8 mouse cellular contexts compared by ENCODE assay signal in genomic region chr8:71273151-71273510, GRCm38 (mm10). TPM values are rescaled to one million over a fixed set of nuclear protein-coding genes. Genes with fewer than 3 reads are reported as not detected.
DNase-seq lines count a peak whose midpoint lies in the region; ATAC-seq and TF ChIP-seq lines count a peak whose summit lies in the region.

No protein-coding gene starts in this region.

- peaks cover 26% of the 10 kb centered on the region for H3K4me1 ChIP-seq in embryonic facial prominence, embryonic 10.5 days
- peaks cover 14% of the 10 kb centered on the region; the same call in 1 of the 2 replicates for H3K4me1 ChIP-seq in kidney, adult 2 months (ENCODE audit: control insufficient read depth, insufficient read depth, low read length)
- peaks cover 23% of the 10 kb centered on the region for H3K4me1 ChIP-seq in liver, embryonic 11.5 days (replicated peaks; ENCODE audit: control insufficient read depth, insufficient read depth, low read length)
- H3K4me1 ChIP-seq in midbrain, postnatal 0 days (ENCODE audit: insufficient read depth, low read length) = peaks cover 7% of the 10 kb centered on the region; the same call in 1 of the 2 replicates

- ATAC-seq in liver, embryonic 11.5 days (replicated peaks; ENCODE audit: low FRiP score) = peak; percentile 13; the same call in 1 of the 2 replicates
- ATAC-seq in midbrain, postnatal 0 days (ENCODE audit: low FRiP score) = no peak

- H3K9me3 ChIP-seq in embryonic facial prominence, embryonic 10.5 days = no peaks in the 10 kb centered on the region
- no peaks in the 10 kb centered on the region for H3K9me3 ChIP-seq in liver, embryonic 11.5 days (ENCODE audit: control insufficient read depth, low read length)
- H3K9me3 ChIP-seq in midbrain, postnatal 0 days (ENCODE audit: low read length) = no peaks in the 10 kb centered on the region

- H3K9ac ChIP-seq in liver, embryonic 11.5 days (ENCODE audit: low read depth, low read length) = peak overlapping the region; percentile 89
- H3K9ac ChIP-seq in midbrain, postnatal 0 days (replicated peaks; ENCODE audit: low read length, poor library complexity, severe bottlenecking) = peak overlapping the region; percentile 77

- peak overlapping the region; percentile 89 for H3K4me3 ChIP-seq in embryonic facial prominence, embryonic 10.5 days
- H3K4me3 ChIP-seq in kidney, adult 2 months (ENCODE audit: insufficient read depth, low read depth, low read length) = peak overlapping the region; percentile 85
- peak overlapping the region; percentile 91 for H3K4me3 ChIP-seq in liver, embryonic 11.5 days (ENCODE audit: low read depth, low read length)
- H3K4me3 ChIP-seq in midbrain, postnatal 0 days (ENCODE audit: low read depth, low read length) = peak overlapping the region; percentile 85

- H3K36me3 ChIP-seq in embryonic facial prominence, embryonic 10.5 days (replicated peaks) = peaks cover 22% of the 10 kb centered on the region; the same call in 1 of the 2 replicates
- H3K36me3 ChIP-seq in kidney, adult 2 months (ENCODE audit: control insufficient read depth, insufficient read depth, low read length) = no peaks in the 10 kb centered on the region
- H3K36me3 ChIP-seq in liver, embryonic 11.5 days (ENCODE audit: control insufficient read depth, insufficient read depth, low read length) = 0 out of 2 replicates have a peak, but pooled peaks cover 2% of the 10 kb centered on the region
- no peaks in the 10 kb centered on the region for H3K36me3 ChIP-seq in midbrain, postnatal 0 days (ENCODE audit: insufficient read depth, low read length)

- TF ChIP-seq POLR2A in kidney, adult 2 months (IDR thresholded peaks at IDR 0.05; ENCODE audit: low read depth, low read length) = no peak

- peak; percentile 42 to 43 for DNase-seq in cerebellum, adult 18-20 months
- no peak for DNase-seq in cerebellum, adult 8-10 months
- peak; percentile 55 for DNase-seq in embryonic facial prominence, embryonic 10.5 days (ENCODE audit: low spot score)
- peak; percentile 57 for DNase-seq in heart, adult 8-10 months (ENCODE audit: low spot score)
- peak; percentile 58 for DNase-seq in kidney, adult 2 months
- peak; percentile 65 for DNase-seq in liver, embryonic 11.5 days (ENCODE audit: low spot score)
- no peak for DNase-seq in midbrain, postnatal 0 days (ENCODE audit: low spot score)
- DNase-seq in spleen, postnatal 14 days (ENCODE audit: low spot score in 2 of 2) = peak; percentile 18 to 43

- H3K27me3 ChIP-seq in embryonic facial prominence, embryonic 10.5 days (replicated peaks; ENCODE audit: low read depth, poor library complexity, severe bottlenecking) = no peaks in the 10 kb centered on the region
- H3K27me3 ChIP-seq in kidney, adult 2 months (replicated peaks; ENCODE audit: control insufficient read depth, insufficient read depth, low read length) = no peaks in the 10 kb centered on the region
- H3K27me3 ChIP-seq in liver, embryonic 11.5 days (replicated peaks; ENCODE audit: control insufficient read depth, insufficient read depth, low read length) = no peaks in the 10 kb centered on the region
- H3K27me3 ChIP-seq in midbrain, postnatal 0 days (ENCODE audit: insufficient read depth, low read length) = no peaks in the 10 kb centered on the region

- under 1% methylated on average over 14 of the region's 14 CpGs for WGBS in embryonic facial prominence, embryonic 10.5 days
- WGBS in kidney, adult 2 months = under 1% methylated on average over 14 of the region's 14 CpGs
- WGBS in liver, embryonic 11.5 days = 0% methylated on average over 14 of the region's 14 CpGs
- under 1% methylated on average over 14 of the region's 14 CpGs for WGBS in midbrain, postnatal 0 days

- peak overlapping the region; percentile 80 for H3K4me2 ChIP-seq in liver, embryonic 11.5 days
- peak overlapping the region; percentile 76 for H3K4me2 ChIP-seq in midbrain, postnatal 0 days (ENCODE audit: low read depth, low read length, poor library complexity, severe bottlenecking)

- H3K27ac ChIP-seq in embryonic facial prominence, embryonic 10.5 days (replicated peaks) = peak overlapping the region; percentile 91
- peak overlapping the region; percentile 5; the same call in 1 of the 2 replicates for H3K27ac ChIP-seq in kidney, adult 2 months (ENCODE audit: insufficient read depth, low read depth, low read length)
- H3K27ac ChIP-seq in liver, embryonic 11.5 days (ENCODE audit: low read depth, low read length) = peak overlapping the region; percentile 79
- peak overlapping the region; percentile 77 for H3K27ac ChIP-seq in midbrain, postnatal 0 days (ENCODE audit: low read depth, low read length)

- no peak for TF ChIP-seq CTCF in kidney, adult 2 months (conservative IDR thresholded peaks at IDR 0.05; ENCODE audit: insufficient read depth, insufficient read length, low read depth, low read length)
- no peak for TF ChIP-seq CTCF in midbrain, postnatal 0 days (IDR thresholded peaks at IDR 0.05)

RNA-seq across cellular contexts. Expression of gene Haus8, which starts 0.4 kb away (rescaled TPM):
- polyA plus RNA-seq in embryonic facial prominence, embryonic 10.5 days (2016; fragmentation: Nextera tagmentation; extraction: Ambion mirVana) = 62.9 and 66.3 TPM in 2 replicates
- 10 to 100 TPM; 21.9 to 30.3 (median 26.9) TPM for total RNA-seq in heart, adult 8-10 months (2022)
- 3.1 and 3.6 TPM in 2 replicates for polyA plus RNA-seq in kidney, adult 2 months (2012; rRNA removed)
- 73.3 and 77.0 TPM in 2 replicates for polyA plus RNA-seq in liver, embryonic 11.5 days (2014; fragmentation: Nextera tagmentation; extraction: Ambion mirVana)
- 26.2 and 27.8 TPM in 2 replicates for total RNA-seq in midbrain, postnatal 0 days (2014; rRNA removed)
- 46.2 and 49.6 TPM in 2 replicates for polyA plus RNA-seq in midbrain, postnatal 0 days (2015; fragmentation: Nextera tagmentation; extraction: Ambion mirVana)

RNA-seq across cellular contexts. Expression of gene Myo9b, which starts 0.6 kb away (rescaled TPM):
- 27.9 and 28.6 TPM in 2 replicates for polyA plus RNA-seq in embryonic facial prominence, embryonic 10.5 days (2016; fragmentation: Nextera tagmentation; extraction: Ambion mirVana)
- total RNA-seq in heart, adult 8-10 months (2022) = 10 to 100 TPM; 22.8 to 27.1 (median 24.2) TPM
- 11.4 and 12.0 TPM in 2 replicates for polyA plus RNA-seq in kidney, adult 2 months (2012; rRNA removed)
- polyA plus RNA-seq in liver, embryonic 11.5 days (2014; fragmentation: Nextera tagmentation; extraction: Ambion mirVana) = 19.0 and 20.2 TPM in 2 replicates
- 32.3 and 58.1 TPM in 2 replicates for total RNA-seq in midbrain, postnatal 0 days (2014; rRNA removed)
- polyA plus RNA-seq in midbrain, postnatal 0 days (2015; fragmentation: Nextera tagmentation; extraction: Ambion mirVana) = 6.9 and 7.6 TPM in 2 replicates

Comparison
In these comparisons a context has a peak if more than half of its experiments do, and no peak if none do; other contexts are left out.
1. DNase-seq: peak in cerebellum, adult 18-20 months (2 of 2), embryonic facial prominence, embryonic 10.5 days (single experiment), heart, adult 8-10 months (single experiment), kidney, adult 2 months (single experiment), liver, embryonic 11.5 days (single experiment) and spleen, postnatal 14 days (2 of 2); none in cerebellum, adult 8-10 months (single experiment) and midbrain, postnatal 0 days (single experiment).
2. H3K27ac ChIP-seq: peak in every context shown above with its lines; median percentile 91 in embryonic facial prominence, embryonic 10.5 days; 79 in liver, embryonic 11.5 days; 77 in midbrain, postnatal 0 days; 5 in kidney, adult 2 months.
3. RNA of gene Haus8, which starts 0.4 kb away (polyA plus RNA-seq): 73.3 to 77.0 TPM in liver, embryonic 11.5 days, 62.9 to 66.3 TPM in embryonic facial prominence, embryonic 10.5 days and 46.2 to 49.6 TPM in midbrain, postnatal 0 days; 3.1 to 3.6 TPM in kidney, adult 2 months; every median in the first group is over 10 times any median in the second.
4. Peak in every context shown above with its lines, with median percentiles within 50 percentile points of each other: H3K4me3 ChIP-seq.